Mouse (Mus musculus) spleen, adult 18-20 months (tissue): Measurements from ENCODE around the gene Gramd2.

ENCODE experiments used
- DNase-seq, 2 experiments: peaks; one replicate each; pipeline ENCODE4 v3.0.0; 2022; ENCODE audit warnings: mixed read lengths in 2 of 2

Gramd2 gene

GRCm38 (mm10) chr9:59668473-59668872 is 11.5 kb upstream of the Gramd2 start:
- no peak for DNase-seq

- DNase-seq: no peak
Observed at GRCm38 (mm10) chr9:59669172-59669571, 10.8 kb upstream of the Gramd2 start.

GRCm38 (mm10) chr9:59672195-59672894 is 7.6 kb upstream of the Gramd2 start:
- DNase-seq: no peak

- no peak for DNase-seq
Observed at GRCm38 (mm10) chr9:59673427-59673826, 6.5 kb upstream of the Gramd2 start.

GRCm38 (mm10) chr9:59675598-59675997 is 4.3 kb upstream of the Gramd2 start:
- no peak for DNase-seq

- peak in 1 of 2 experiments; percentile 10 for DNase-seq
Observed at GRCm38 (mm10) chr9:59678313-59678712, 1.6 kb upstream of the Gramd2 start.

GRCm38 (mm10) chr9:59680534-59680875 is 561 bp downstream of the Gramd2 start:
- DNase-seq: no peak

GRCm38 (mm10) chr9:59684020-59684419 is 4.1 kb downstream of the Gramd2 start:
- DNase-seq: no peak

GRCm38 (mm10) chr9:59687416-59688046 is 7.6 kb downstream of the Gramd2 start:
- no peak for DNase-seq

GRCm38 (mm10) chr9:59691635-59692094 is 11.7 kb downstream of the Gramd2 start:
- no peak for DNase-seq

GRCm38 (mm10) chr9:59692145-59692544 is 12.2 kb downstream of the Gramd2 start:
- no peak for DNase-seq

- DNase-seq: no peak
Observed at GRCm38 (mm10) chr9:59694571-59695450, 14.9 kb downstream of the Gramd2 start.

GRCm38 (mm10) chr9:59695451-59695813 is 15.5 kb downstream of the Gramd2 start:
- DNase-seq: no peak

- no peak for DNase-seq
Observed at GRCm38 (mm10) chr9:59696381-59696780, 16.4 kb downstream of the Gramd2 start.

- DNase-seq: no peak
Observed at GRCm38 (mm10) chr9:59701094-59701493, 21.1 kb downstream of the Gramd2 start.

GRCm38 (mm10) chr9:59703099-59703498 is 23.2 kb downstream of the Gramd2 start:
- no peak for DNase-seq

GRCm38 (mm10) chr9:59706850-59707825 is 27.2 kb downstream of the Gramd2 start:
- DNase-seq: no peak

GRCm38 (mm10) chr9:59709225-59709624 is 29.3 kb downstream of the Gramd2 start:
- DNase-seq: no peak

- DNase-seq: no peak
Observed at GRCm38 (mm10) chr9:59716275-59716898, 36.4 kb downstream of the Gramd2 start.

- DNase-seq: no peak
Observed at GRCm38 (mm10) chr9:59718237-59718636, 38.3 kb downstream of the Gramd2 start.

GRCm38 (mm10) chr9:59721144-59721543 is 41.2 kb downstream of the Gramd2 start:
- DNase-seq: no peak
